Mouse (Mus musculus) layer of hippocampus, adult 2 months (tissue): Measurements from ENCODE around the gene Slmap. TPM values are rescaled to one million over a fixed set of nuclear protein-coding genes. Genes with fewer than 3 reads are reported as not detected.

Source experiments
- DNase-seq, 2 experiments: peaks; one replicate each; pipeline ENCODE4 v3.0.0; 2022; ENCODE audit warnings: low spot score in 2 of 2
- H3K27ac ChIP-seq: fragments of 200-600 bp; 2 replicates; pipeline ENCODE4 v1.8.1; 2022
- H3K4me3 ChIP-seq: fragments of 200-600 bp; 2 replicates; pipeline ENCODE4 v1.8.1; 2022; ENCODE audit warnings: mild to moderate bottlenecking
- CTCF ChIP-seq: fragments of 200-600 bp; conservative IDR thresholded peaks from 2 replicates; pipeline ENCODE4 v1.8.1; 2022; ENCODE audit warnings: antibody characterized with exemption, mild to moderate bottlenecking, moderate library complexity
- total RNA-seq, 2 experiments: library from RNA; stranded (reverse); gene quantifications; 2 replicates each; pipeline ENCODE4 v1.2.3; 2021

Gene Slmap
- total RNA-seq, 2 experiments from 2014 or later = 102 to 104 TPM

GRCm38 (mm10) chr14:26552441-26552840, 17.7 kb upstream of the Slmap start:
- DNase-seq = no peak

GRCm38 (mm10) chr14:26550712-26551111, 16.0 kb upstream of the Slmap start:
- Histone ChIP-seq H3K4me3 (no peak overlapping the region), H3K27ac (no peak overlapping the region)
- DNase-seq = no peak
- TF ChIP-seq CTCF = no peak

More at GRCm38 (mm10) chr14:26552441-26552840, 17.7 kb upstream of the Slmap start:
- no peak for TF ChIP-seq CTCF
- Histone ChIP-seq H3K4me3 (no peak overlapping the region), H3K27ac (no peak overlapping the region)

GRCm38 (mm10) chr14:26547516-26548488, 13.1 kb upstream of the Slmap start:
- no peak overlapping the region for H3K4me3 ChIP-seq
- TF ChIP-seq CTCF = no peak
- DNase-seq = no peak
- H3K27ac ChIP-seq = no peak overlapping the region

GRCm38 (mm10) chr14:26542136-26542535, 7.4 kb upstream of the Slmap start:
- Histone ChIP-seq H3K27ac (no peak overlapping the region), H3K4me3 (no peak overlapping the region)
- DNase-seq = no peak
- no peak for TF ChIP-seq CTCF

GRCm38 (mm10) chr14:26540577-26540976, 5.8 kb upstream of the Slmap start:
- no peak for DNase-seq
- no peak overlapping the region for H3K4me3 ChIP-seq
- no peak overlapping the region for H3K27ac ChIP-seq
- no peak for TF ChIP-seq CTCF

GRCm38 (mm10) chr14:26539241-26539640, 4.5 kb upstream of the Slmap start:
- no peak overlapping the region for H3K4me3 ChIP-seq
- no peak for DNase-seq
- no peak overlapping the region for H3K27ac ChIP-seq
- TF ChIP-seq CTCF = no peak

- no peak for TF ChIP-seq CTCF
- DNase-seq = no peak
- H3K27ac ChIP-seq = peak overlapping the region; percentile 95
- H3K4me3 ChIP-seq = peak overlapping the region; percentile 71
Observed at GRCm38 (mm10) chr14:26533821-26534756, 642 bp downstream of the Slmap start.

- Histone ChIP-seq H3K4me3 (peak overlapping the region; percentile 71), H3K27ac (peak overlapping the region; percentile 95; the same call in 1 of the 2 replicates)
- no peak for TF ChIP-seq CTCF
- DNase-seq = no peak
Observed at GRCm38 (mm10) chr14:26533267-26533666, 1.5 kb downstream of the Slmap start.

GRCm38 (mm10) chr14:26532752-26533151, 2.0 kb downstream of the Slmap start:
- Histone ChIP-seq H3K27ac (no peak overlapping the region), H3K4me3 (peak overlapping the region; percentile 71)
- DNase-seq = no peak
- TF ChIP-seq CTCF = no peak

GRCm38 (mm10) chr14:26531410-26532313, 3.1 kb downstream of the Slmap start:
- no peak for DNase-seq
- no peak for TF ChIP-seq CTCF
- Histone ChIP-seq H3K27ac (no peak overlapping the region), H3K4me3 (peak overlapping the region; percentile 16)

GRCm38 (mm10) chr14:26530350-26530749, 4.4 kb downstream of the Slmap start:
- DNase-seq = no peak
- no peak overlapping the region for H3K27ac ChIP-seq
- no peak overlapping the region for H3K4me3 ChIP-seq
- TF ChIP-seq CTCF = no peak

GRCm38 (mm10) chr14:26528296-26528695, 6.4 kb downstream of the Slmap start:
- Histone ChIP-seq H3K27ac (no peak overlapping the region), H3K4me3 (no peak overlapping the region)
- DNase-seq = no peak
- TF ChIP-seq CTCF = no peak
